Mouse (Mus musculus): ENCODE results near the gene Ttc9c.

Gene Ttc9c

GRCm38 (mm10) chr19:8774086-8774835 lies 44.9 kb downstream of the Ttc9c start, which contains the start of gene Tmem179b:
TSS of gene Tmem179b (minus strand) at chr19:8774467.
- peak; percentile 91 to 96 for DNase-seq (ENCODE audit: low spot score in 2 of 2)

- DNase-seq (ENCODE audit: low spot score in 2 of 2) = no peak
These were observed 45.7 kb downstream of the Ttc9c start for GRCm38 (mm10) chr19:8773409-8773808.

- no peak for DNase-seq (ENCODE audit: low spot score in 2 of 2)
These were observed 46.1 kb downstream of the Ttc9c start for GRCm38 (mm10) chr19:8772996-8773395.

GRCm38 (mm10) chr19:8770567-8771270 lies 48.4 kb downstream of the Ttc9c start, which contains the start of gene Tmem223:
TSS of gene Tmem223 (plus strand) at chr19:8770996.
- DNase-seq (ENCODE audit: low spot score in 2 of 2) = peak; percentile 58 to 75

GRCm38 (mm10) chr19:8765562-8765961 lies 53.6 kb downstream of the Ttc9c start:
- no peak for DNase-seq (ENCODE audit: low spot score in 2 of 2)

- DNase-seq (ENCODE audit: low spot score in 2 of 2) = no peak
These were observed 55.9 kb downstream of the Ttc9c start for GRCm38 (mm10) chr19:8763276-8763675.

- no peak for DNase-seq (ENCODE audit: low spot score in 2 of 2)
These were observed 58.4 kb downstream of the Ttc9c start for GRCm38 (mm10) chr19:8760757-8761156.
